Mouse (Mus musculus) right cerebral cortex, adult 2 months (tissue): ENCODE results near the gene Ppm1j.
"Not testable (repeated sequence)": the region's sequence is repeated elsewhere in the genome, so short reads cannot be mapped to it uniquely, and the experiment has no call there.

Source experiments
- DNase-seq, 2 experiments: peaks; one replicate each; pipeline ENCODE4 v3.0.0; 2021 to 2022; ENCODE audit warnings: low spot score in 2 of 2

Ppm1j gene

GRCm38 (mm10) chr3:104780561-104781420 is at the start of gene Ppm1j:
Gene Ppm1j, plus strand, starts transcription at chr3:104781056.
- no peak for DNase-seq

GRCm38 (mm10) chr3:104732907-104733306 is 47.9 kb upstream of the Ppm1j start:
- DNase-seq: no peak

- no peak for DNase-seq
These were observed 46.2 kb upstream of the Ppm1j start for GRCm38 (mm10) chr3:104734654-104735053.

GRCm38 (mm10) chr3:104741954-104742353 is 38.9 kb upstream of the Ppm1j start:
- DNase-seq: no peak

- DNase-seq: no peak
These were observed 37.7 kb upstream of the Ppm1j start for GRCm38 (mm10) chr3:104743161-104743560.

GRCm38 (mm10) chr3:104743864-104744263 is 37.0 kb upstream of the Ppm1j start:
- DNase-seq: no peak

- not testable (repeated sequence) for DNase-seq
These were observed 28.0 kb upstream of the Ppm1j start for GRCm38 (mm10) chr3:104752845-104753244.

GRCm38 (mm10) chr3:104758406-104758805 is 22.4 kb upstream of the Ppm1j start:
- peak; percentile 47 to 55 for DNase-seq

GRCm38 (mm10) chr3:104758869-104759268 is 22.0 kb upstream of the Ppm1j start:
- DNase-seq: no peak

- DNase-seq: not testable (repeated sequence)
These were observed 18.6 kb upstream of the Ppm1j start for GRCm38 (mm10) chr3:104762103-104762863.

- DNase-seq: no peak
These were observed 15.8 kb upstream of the Ppm1j start for GRCm38 (mm10) chr3:104765021-104765420.

- no peak for DNase-seq
These were observed 13.7 kb upstream of the Ppm1j start for GRCm38 (mm10) chr3:104767141-104767540.

GRCm38 (mm10) chr3:104767716-104768115 is 13.1 kb upstream of the Ppm1j start:
- no peak for DNase-seq

GRCm38 (mm10) chr3:104769135-104769534 is 11.7 kb upstream of the Ppm1j start:
- DNase-seq: no peak

GRCm38 (mm10) chr3:104770035-104770434 is 10.8 kb upstream of the Ppm1j start:
- peak in 1 of 2 experiments; percentile 62 for DNase-seq

GRCm38 (mm10) chr3:104770918-104771317 is 9.9 kb upstream of the Ppm1j start:
- no peak for DNase-seq

GRCm38 (mm10) chr3:104771460-104771859 is 9.4 kb upstream of the Ppm1j start:
- DNase-seq: no peak

GRCm38 (mm10) chr3:104773301-104773700 is 7.6 kb upstream of the Ppm1j start:
- DNase-seq: no peak

- no peak for DNase-seq
These were observed 3.5 kb upstream of the Ppm1j start for GRCm38 (mm10) chr3:104777342-104777741.

GRCm38 (mm10) chr3:104779949-104780348 is 907 bp upstream of the Ppm1j start:
- DNase-seq: peak in 1 of 2 experiments; percentile 52

- DNase-seq: no peak
These were observed 631 bp downstream of the Ppm1j start, which contains the start of gene Fam19a3 for GRCm38 (mm10) chr3:104781471-104781903. Gene Fam19a3, minus strand, starts transcription at chr3:104781840.

- no peak for DNase-seq
These were observed 1.3 kb downstream of the Ppm1j start for GRCm38 (mm10) chr3:104782061-104782681.
